Mouse (Mus musculus) stomach, postnatal 0 days (tissue): ENCODE data around the gene Dthd1.

ENCODE experiments used
- CTCF ChIP-seq: IDR thresholded peaks from 2 replicates; pipeline ENCODE4 v1.5.1; 2016; ENCODE audit warnings: antibody characterized with exemption, low read depth, mild to moderate bottlenecking, moderate library complexity
- EP300 ChIP-seq: optimal IDR thresholded peaks from 2 replicates; pipeline ENCODE3; 2016; ENCODE audit warnings: antibody characterized with exemption

DNA sequence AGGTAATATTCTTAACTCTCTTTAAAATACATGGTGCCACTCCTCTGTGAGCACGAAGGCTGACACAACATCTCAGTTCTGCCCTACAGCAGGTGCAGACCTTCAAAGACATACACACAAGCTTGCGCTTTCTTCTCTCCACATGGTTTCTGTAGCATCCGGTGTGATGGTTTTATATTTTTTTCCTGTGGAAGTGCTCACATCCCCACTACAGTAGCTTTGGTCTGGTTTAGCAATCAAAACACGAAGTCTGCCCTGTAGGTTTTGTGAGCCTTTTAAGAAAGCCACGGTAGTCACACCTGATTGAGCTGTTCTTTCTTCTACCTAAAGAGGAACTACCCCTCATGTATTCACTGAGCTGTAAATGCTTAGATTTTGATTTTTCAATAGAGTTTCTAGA is 34.9 kb upstream of the Dthd1 start:
- TF ChIP-seq CTCF (no peak), EP300 (no peak)
